ENCODE assay signal across 17 mouse cellular contexts in the genomic region with DNA sequence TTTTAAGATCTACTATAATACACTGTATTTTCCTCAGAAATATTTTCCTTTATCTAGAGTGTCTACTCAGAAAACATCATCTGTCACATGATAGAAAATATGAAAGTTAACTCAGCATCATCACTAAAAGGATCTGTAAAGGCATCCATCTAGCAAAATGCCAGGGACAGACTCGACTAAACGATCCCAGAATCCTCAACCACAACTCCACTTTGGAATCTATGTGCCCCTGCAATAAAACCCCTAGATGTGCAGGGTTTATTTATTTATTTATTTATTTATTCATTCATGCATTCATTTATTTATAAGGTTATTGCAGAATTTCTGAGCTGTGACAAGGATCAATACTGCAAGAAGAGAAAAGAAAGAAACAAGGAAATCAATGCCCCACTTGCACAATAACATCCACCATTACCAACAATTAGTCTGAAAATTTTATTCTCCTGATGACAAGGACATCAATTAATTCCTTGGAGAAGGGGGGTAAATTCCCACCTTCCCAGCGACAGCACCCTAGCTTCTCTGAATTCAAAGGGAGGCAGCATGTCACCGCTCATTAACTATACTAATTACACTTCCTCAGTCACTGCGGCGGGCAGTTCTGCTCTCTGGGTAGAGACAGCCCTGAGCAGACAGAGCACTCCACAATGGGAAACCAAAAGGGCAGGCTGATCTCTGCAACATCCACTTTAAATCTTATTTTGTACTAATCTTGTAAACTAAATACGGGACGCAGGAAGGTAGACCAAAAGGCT.
DNase-seq lines count a peak whose midpoint lies in the region; ATAC-seq and TF ChIP-seq lines count a peak whose summit lies in the region.
"Had no signal": no experiment of that assay in that cellular context is flagged by ENCODE, and none has a peak within 500 bp of the region (broad histone marks: within the 10 kb centered on the region; RNA-seq: fewer than 3 reads in every experiment).

No protein-coding gene starts in this region.

- intact Hi-C loops in heart, adult 2 months (cut with DNase I), result no loop called here

- H3K9me3 ChIP-seq in kidney, embryonic 15.5 days (replicated peaks), result no peaks in the 10 kb centered on the region
- H3K9me3 ChIP-seq in forebrain, embryonic 12.5 days, result no peaks in the 10 kb centered on the region
- H3K9me3 ChIP-seq in hindbrain, embryonic 16.5 days (ENCODE audit: control insufficient read depth, low read length), result no peaks in the 10 kb centered on the region
- H3K9me3 ChIP-seq: heart, embryonic 13.5 days had no signal

- H3K36me3 ChIP-seq in kidney, embryonic 15.5 days, result 0 out of 2 replicates have a peak, but pooled peaks cover 3% of the 10 kb centered on the region
- no peaks in the 10 kb centered on the region for H3K36me3 ChIP-seq in forebrain, embryonic 12.5 days (replicated peaks)
- no peaks in the 10 kb centered on the region for H3K36me3 ChIP-seq in hindbrain, embryonic 16.5 days (ENCODE audit: control insufficient read depth, insufficient read depth, low read length)
- no peaks in the 10 kb centered on the region for H3K36me3 ChIP-seq in heart, adult 2 months (ENCODE audit: control insufficient read depth, insufficient read depth, low read length)
- H3K36me3 ChIP-seq: heart, embryonic 13.5 days had no signal

- ATAC-seq in kidney, embryonic 15.5 days (replicated peaks; ENCODE audit: low FRiP score), result peak; percentile 96
- ATAC-seq in forebrain, embryonic 12.5 days (ENCODE audit: low FRiP score), result peak; percentile 93
- ATAC-seq in hindbrain, embryonic 16.5 days, result peak; percentile 72; the same call in 1 of the 2 replicates

- H3K4me3 ChIP-seq in kidney, embryonic 15.5 days (replicated peaks), result no peak overlapping the region
- peak overlapping the region; percentile 11; the same call in 1 of the 2 replicates for H3K4me3 ChIP-seq in forebrain, embryonic 12.5 days (replicated peaks)
- no peak overlapping the region for H3K4me3 ChIP-seq in hindbrain, embryonic 16.5 days (ENCODE audit: low read length)
- no peak overlapping the region for H3K4me3 ChIP-seq in heart, adult 2 months
- H3K4me3 ChIP-seq: heart, embryonic 13.5 days had no signal

- no peaks in the 10 kb centered on the region for H3K27me3 ChIP-seq in kidney, embryonic 15.5 days
- no peaks in the 10 kb centered on the region for H3K27me3 ChIP-seq in forebrain, embryonic 12.5 days
- H3K27me3 ChIP-seq in hindbrain, embryonic 16.5 days (replicated peaks; ENCODE audit: control insufficient read depth, insufficient read depth, low read length), result no peaks in the 10 kb centered on the region
- no peaks in the 10 kb centered on the region for H3K27me3 ChIP-seq in heart, adult 2 months (ENCODE audit: control insufficient read depth, insufficient read depth, low read length)
- H3K27me3 ChIP-seq: heart, embryonic 13.5 days had no signal

- 43% methylated on average over 8 of the region's 8 CpGs for WGBS in kidney, embryonic 15.5 days
- WGBS in forebrain, embryonic 12.5 days, result 30% methylated on average over 8 of the region's 8 CpGs
- 50% methylated on average over 8 of the region's 8 CpGs for WGBS in hindbrain, embryonic 16.5 days
- 81% methylated on average over 8 of the region's 8 CpGs for WGBS in heart, adult 2 months

- H3K4me1 ChIP-seq in kidney, embryonic 15.5 days, result 0 out of 2 replicates have a peak, but pooled peaks cover 8% of the 10 kb centered on the region
- peaks cover 7% of the 10 kb centered on the region for H3K4me1 ChIP-seq in forebrain, embryonic 12.5 days
- peaks cover 2% of the 10 kb centered on the region; the same call in 1 of the 2 replicates for H3K4me1 ChIP-seq in hindbrain, embryonic 16.5 days (ENCODE audit: control insufficient read depth, insufficient read depth, low read depth, low read length)
- H3K4me1 ChIP-seq in heart, adult 2 months (ENCODE audit: control insufficient read depth, insufficient read depth, low read length), result no peaks in the 10 kb centered on the region; the same call in 1 of the 2 replicates
- H3K4me1 ChIP-seq: heart, embryonic 13.5 days had no signal

- no peaks in the 10 kb centered on the region for H3K79me2 ChIP-seq in heart, adult 2 months (replicated peaks; ENCODE audit: control insufficient read depth, insufficient read depth, low read length)

- no peak for TF ChIP-seq EP300 in heart, adult 2 months (IDR thresholded peaks at IDR 0.05; ENCODE audit: insufficient read depth, low read depth, low read length)

- no peak for TF ChIP-seq POLR2A in heart, adult 2 months (IDR thresholded peaks at IDR 0.05; ENCODE audit: insufficient read depth, low read depth, low read length)

- no peak for DNase-seq in kidney, adult 8-10 months
- DNase-seq in Muller cell, postnatal 12 days (ENCODE audit: inconsistent ontology term), result peak; percentile 50
- DNase-seq in frontal cortex, adult 2 months (ENCODE audit: extremely low spot score in 1 of 2, low spot score in 1 of 2), result no peak
- no peak for DNase-seq in heart, adult 2 months
- DNase-seq in MN1 (ENCODE audit: low spot score), result no peak
- DNase-seq: adrenal gland, adult 8-10 months; B cell, adult 2 months; cerebellum, adult 8-10 months; kidney, postnatal 14 days; layer of hippocampus, adult 9-11 months; lung, embryonic 14.5 days; thymus, adult 2 months had no signal

- no peak for TF ChIP-seq CTCF in heart, adult 2 months (IDR thresholded peaks at IDR 0.05)

- H3K27ac ChIP-seq in kidney, embryonic 15.5 days, result no peak overlapping the region; the same call in 1 of the 2 replicates
- peak overlapping the region; percentile 68 for H3K27ac ChIP-seq in forebrain, embryonic 12.5 days
- H3K27ac ChIP-seq in hindbrain, embryonic 16.5 days (ENCODE audit: low read depth, low read length), result no peak overlapping the region; the same call in 1 of the 2 replicates
- no peak overlapping the region for H3K27ac ChIP-seq in heart, adult 2 months
- H3K27ac ChIP-seq: heart, embryonic 13.5 days; macrophage had no signal

- H3K9ac ChIP-seq in kidney, embryonic 15.5 days, result no peak overlapping the region
- no peak overlapping the region for H3K9ac ChIP-seq in forebrain, embryonic 12.5 days
- H3K9ac ChIP-seq in hindbrain, embryonic 16.5 days (ENCODE audit: low read depth, low read length), result no peak overlapping the region
- H3K9ac ChIP-seq in heart, adult 2 months (ENCODE audit: low read depth, low read length), result no peak overlapping the region
- H3K9ac ChIP-seq: heart, embryonic 13.5 days; lung, embryonic 14.5 days had no signal

- H3K4me2 ChIP-seq in kidney, embryonic 15.5 days, result 0 out of 2 replicates have a peak overlapping the region, but pooled peaks have one; percentile 7
- H3K4me2 ChIP-seq in forebrain, embryonic 12.5 days, result peak overlapping the region; percentile 40
- no peak overlapping the region for H3K4me2 ChIP-seq in hindbrain, embryonic 16.5 days (ENCODE audit: low read length)
- H3K4me2 ChIP-seq: heart, embryonic 13.5 days; lung, embryonic 14.5 days had no signal
